Mouse (Mus musculus) midbrain, embryonic 14.5 days (tissue): ENCODE data around the gene Ldb3. TPM values are rescaled to one million over a fixed set of nuclear protein-coding genes. Genes with fewer than 3 reads are reported as not detected.

Experiments
- ATAC-seq: fragments of 200-750 bp; cut with Nextera tagmentation; 2 replicates; pipeline ENCODE4 v1.8.0; 2017; ENCODE audit warnings: moderate number of reproducible peaks, moderate library complexity; ENCODE audit not compliant: low FRiP score, low TSS enrichment
- DNase-seq: peaks from one replicate; pipeline ENCODE4 v3.0.0-alpha.2; 2015
- H3K27ac ChIP-seq: fragments of 300-500 bp; sonication (generic); replicated peaks from 2 replicates; pipeline ENCODE4 v1.5.1; 2014; ENCODE audit warnings: mild to moderate bottlenecking, low read depth, low read length, moderate library complexity
- H3K27me3 ChIP-seq: fragments of 300-500 bp; sonication (generic); 2 replicates; pipeline ENCODE4 v1.6.1; 2014; ENCODE audit warnings: low read length, control low read depth, mixed read lengths; ENCODE audit not compliant: control insufficient read depth, insufficient read depth
- H3K36me3 ChIP-seq: fragments of 300-500 bp; sonication (generic); 2 replicates; pipeline ENCODE4 v1.6.1; 2014; ENCODE audit warnings: low read length, control low read depth; ENCODE audit not compliant: control insufficient read depth, insufficient read depth
- H3K4me1 ChIP-seq: fragments of 300-500 bp; sonication (generic); 2 replicates; pipeline ENCODE4 v1.6.1; 2014; ENCODE audit warnings: mild to moderate bottlenecking, antibody characterized with exemption, low read length, control low read depth; ENCODE audit not compliant: control insufficient read depth, insufficient read depth
- H3K4me2 ChIP-seq: fragments of 300-500 bp; sonication (generic); 2 replicates; pipeline ENCODE4 v1.6.1; 2014; ENCODE audit warnings: mild to moderate bottlenecking, low read length, moderate library complexity
- H3K4me3 ChIP-seq: fragments of 300-500 bp; sonication (generic); replicated peaks from 2 replicates; pipeline ENCODE4 v1.5.1; 2014; ENCODE audit warnings: low read depth, low read length
- H3K9ac ChIP-seq: fragments of 300-500 bp; sonication (generic); replicated peaks from 2 replicates; pipeline ENCODE4 v1.6.1; 2014; ENCODE audit warnings: mild to moderate bottlenecking, low read length, moderate library complexity
- H3K9me3 ChIP-seq: fragments of 300-500 bp; sonication (generic); 2 replicates; pipeline ENCODE4 v1.6.1; 2016; ENCODE audit warnings: low read length, control low read depth, mixed read lengths; ENCODE audit not compliant: control insufficient read depth
- WGBS: fragments of 180-500 bp; shearing (Covaris S2); extraction: QIAGEN DNeasy Blood & Tissue Kit; methylation state at CpG from one replicate; pipeline ENCODE4 v1.1.7; 2014; 5-methylcytosine and 5-hydroxymethylcytosine counted together
- polyA plus RNA-seq: library from polyadenylated mRNA; unstranded; fragments of >200 nt; fragmentation: Nextera tagmentation; extraction: Ambion mirVana; gene quantifications from 2 replicates; pipeline ENCODE4 v1.2.1, GENCODE M21; 2014

Gene Ldb3
- polyA plus RNA-seq: 0.50 and 0.76 TPM in 2 replicates

- Histone ChIP-seq H3K9me3 (no peaks in the 10 kb centered on the region), H3K9ac (no peak within 1 kb of the TSS), H3K4me1 (no peaks in the 10 kb centered on the region), H3K27me3 (no peaks in the 10 kb centered on the region), H3K36me3 (no peaks in the 10 kb centered on the region), H3K4me2 (no peak within 1 kb of the TSS), H3K4me3 (no peak within 1 kb of the TSS), H3K27ac (no peak within 1 kb of the TSS)
- no peak for DNase-seq
- 78% methylated on average over 8 of the region's 8 CpGs for WGBS
- ATAC-seq: 0 out of 2 replicates have a peak, but pooled peaks have one; percentile 25
These were observed at the start of gene Ldb3 for GRCm38 (mm10) chr14:34588498-34588897. Ldb3 (minus strand) TSS chr14:34588682.

DNA sequence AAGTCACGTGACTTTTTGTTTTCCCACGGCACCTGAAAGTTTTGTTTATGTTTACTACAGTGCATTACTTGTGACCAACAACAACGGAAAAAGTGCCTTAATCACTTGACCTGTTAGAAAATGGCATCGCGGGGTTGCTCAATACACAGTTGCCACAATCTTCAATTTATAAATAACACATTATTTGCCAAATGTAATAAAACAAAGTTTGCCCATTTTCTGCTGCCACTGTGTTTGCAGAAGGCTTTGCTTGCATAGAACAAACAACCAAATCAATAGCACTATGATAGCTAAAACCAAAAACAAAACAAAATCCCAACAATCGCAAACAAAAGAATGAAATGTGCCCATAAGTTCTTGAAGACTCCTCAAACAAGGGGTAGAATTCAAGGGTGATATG lies 47.2 kb upstream of the Ldb3 start:
- no peak overlapping the region for H3K4me2 ChIP-seq
- no peak overlapping the region for H3K9ac ChIP-seq
- ATAC-seq: no peak
- H3K9me3 ChIP-seq: no peaks in the 10 kb centered on the region
- H3K27ac ChIP-seq: no peak overlapping the region
- H3K36me3 ChIP-seq: no peaks in the 10 kb centered on the region
- 88% methylated on average over 6 of the region's 6 CpGs for WGBS
- H3K4me1 ChIP-seq: no peaks in the 10 kb centered on the region
- H3K27me3 ChIP-seq: no peaks in the 10 kb centered on the region
- no peak for DNase-seq
- no peak overlapping the region for H3K4me3 ChIP-seq

DNA sequence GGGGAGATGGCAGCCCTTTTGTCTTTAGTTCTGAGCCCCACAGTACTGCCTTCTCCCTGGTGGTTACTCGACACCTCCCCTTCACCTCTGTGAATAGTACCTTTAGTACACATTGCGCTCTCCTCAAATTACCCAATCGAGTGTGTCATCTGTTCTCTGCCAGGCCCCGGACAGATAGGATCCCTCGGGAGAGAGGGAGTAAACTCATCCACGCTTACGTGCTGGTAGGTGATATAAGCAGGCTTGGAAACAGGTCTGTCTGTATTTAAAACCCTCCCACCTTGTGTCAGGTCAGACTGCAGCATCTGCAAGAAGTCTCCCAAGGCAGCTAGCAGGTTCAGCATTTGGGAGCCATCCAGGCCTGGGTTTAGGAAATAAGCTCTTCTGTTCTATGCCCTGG lies 46.7 kb upstream of the Ldb3 start:
- Histone ChIP-seq H3K27me3 (no peaks in the 10 kb centered on the region), H3K4me2 (no peak overlapping the region), H3K9me3 (no peaks in the 10 kb centered on the region), H3K4me3 (no peak overlapping the region), H3K27ac (no peak overlapping the region), H3K4me1 (no peaks in the 10 kb centered on the region), H3K36me3 (no peaks in the 10 kb centered on the region), H3K9ac (no peak overlapping the region)
- no peak for DNase-seq
- no peak for ATAC-seq
- WGBS: 57% methylated on average over 7 of the region's 7 CpGs

DNA sequence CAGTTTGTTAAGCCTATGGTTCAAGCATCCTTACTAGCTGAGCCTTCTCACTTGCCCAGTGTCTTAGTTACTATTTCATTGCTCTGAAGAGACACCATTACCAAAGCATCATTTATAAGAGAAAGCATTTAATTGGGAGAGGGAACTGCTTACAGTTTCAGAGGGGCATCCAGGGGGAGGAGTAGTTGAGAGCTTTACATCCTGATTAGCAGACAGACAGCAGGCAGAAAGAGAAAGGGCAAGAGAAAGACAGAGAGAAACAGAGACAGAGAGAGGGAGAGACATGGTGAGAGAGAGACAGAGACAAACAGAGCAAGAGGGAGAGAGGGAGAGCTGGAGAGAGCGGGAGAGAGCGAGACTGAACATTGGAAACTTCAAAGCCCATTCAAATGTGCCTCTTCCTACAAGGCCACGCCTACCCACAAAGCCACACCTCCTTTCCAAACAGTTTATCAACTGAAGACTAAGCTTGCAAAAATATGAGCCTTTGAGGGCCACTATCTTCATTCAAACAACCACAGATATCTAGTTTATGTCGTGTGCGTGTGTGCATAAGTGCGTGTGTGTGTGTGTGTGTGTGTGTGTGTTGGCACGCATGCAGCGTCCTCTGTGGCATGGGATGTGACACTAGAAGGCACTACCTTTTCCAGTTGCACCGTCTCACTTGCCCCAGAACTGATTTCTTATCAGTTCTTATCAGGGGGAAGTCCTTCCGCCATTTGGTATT lies 44.4 kb upstream of the Ldb3 start:
- no peaks in the 10 kb centered on the region for H3K9me3 ChIP-seq
- H3K27ac ChIP-seq: no peak overlapping the region
- no peak overlapping the region for H3K9ac ChIP-seq
- H3K4me2 ChIP-seq: no peak overlapping the region
- 82% methylated on average over 10 of the region's 10 CpGs for WGBS
- no peak for DNase-seq
- no peaks in the 10 kb centered on the region for H3K27me3 ChIP-seq
- no peaks in the 10 kb centered on the region for H3K36me3 ChIP-seq
- ATAC-seq: no peak
- no peaks in the 10 kb centered on the region for H3K4me1 ChIP-seq
- no peak overlapping the region for H3K4me3 ChIP-seq

DNA sequence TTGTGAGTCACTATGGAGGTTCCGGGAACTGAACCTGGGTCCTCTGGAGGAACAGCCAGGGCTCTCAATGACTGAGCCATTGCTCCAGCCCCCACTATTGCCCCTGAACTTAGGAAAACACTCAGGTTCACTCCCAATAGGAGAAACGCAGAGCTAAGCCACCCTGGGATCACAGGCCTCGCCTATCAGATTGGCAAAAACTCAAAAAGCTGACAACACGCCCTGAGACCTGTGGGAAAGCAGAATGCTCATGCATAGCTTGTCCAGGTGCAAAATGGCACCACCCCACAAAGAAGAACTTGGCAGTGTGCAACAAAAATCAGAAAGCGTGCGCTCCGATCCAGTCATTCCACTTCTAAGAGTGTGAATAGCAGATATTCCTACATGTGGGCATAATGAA lies 38.3 kb upstream of the Ldb3 start:
- DNase-seq (no peak), ATAC-seq (no peak)
- no peak overlapping the region for H3K27ac ChIP-seq
- no peak overlapping the region for H3K4me2 ChIP-seq
- no peaks in the 10 kb centered on the region for H3K9me3 ChIP-seq
- no peaks in the 10 kb centered on the region for H3K36me3 ChIP-seq
- no peak overlapping the region for H3K9ac ChIP-seq
- H3K4me3 ChIP-seq: no peak overlapping the region
- WGBS: 90% methylated on average over 7 of the region's 7 CpGs
- H3K27me3 ChIP-seq: no peaks in the 10 kb centered on the region
- no peaks in the 10 kb centered on the region for H3K4me1 ChIP-seq

- H3K36me3 ChIP-seq: no peaks in the 10 kb centered on the region
- no peaks in the 10 kb centered on the region for H3K4me1 ChIP-seq
- H3K27me3 ChIP-seq: no peaks in the 10 kb centered on the region
- no peak for ATAC-seq
- H3K4me3 ChIP-seq: no peak overlapping the region
- 86% methylated on average over 16 of the region's 16 CpGs for WGBS
- no peak overlapping the region for H3K9ac ChIP-seq
- DNase-seq: no peak
- H3K4me2 ChIP-seq: no peak overlapping the region
- no peaks in the 10 kb centered on the region for H3K9me3 ChIP-seq
- no peak overlapping the region for H3K27ac ChIP-seq
These were observed 35.2 kb upstream of the Ldb3 start for GRCm38 (mm10) chr14:34623531-34624210.

DNA sequence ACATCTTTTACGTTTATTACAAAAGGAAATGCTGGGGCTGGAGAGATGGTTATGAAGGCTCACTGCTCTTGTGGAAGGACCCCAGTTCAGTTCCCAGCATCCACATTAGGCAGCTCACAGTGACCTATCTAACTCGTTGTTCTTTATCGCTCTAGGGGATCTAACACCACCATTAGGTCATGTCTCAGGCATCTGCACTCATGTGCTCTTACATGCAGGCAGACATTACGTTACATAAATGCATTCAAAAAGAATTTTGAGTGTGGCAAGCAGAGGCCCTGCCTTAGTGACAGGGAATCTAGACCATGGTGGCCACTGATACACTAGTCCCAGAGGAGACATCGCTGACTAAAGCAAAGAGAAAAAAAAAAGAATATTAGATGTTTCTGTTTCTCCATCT lies 34.6 kb upstream of the Ldb3 start:
- Histone ChIP-seq H3K27ac (no peak overlapping the region), H3K4me3 (no peak overlapping the region), H3K4me1 (no peaks in the 10 kb centered on the region), H3K9ac (no peak overlapping the region), H3K36me3 (no peaks in the 10 kb centered on the region), H3K9me3 (no peaks in the 10 kb centered on the region), H3K4me2 (no peak overlapping the region), H3K27me3 (no peaks in the 10 kb centered on the region)
- ATAC-seq (no peak), DNase-seq (no peak)
- 91% methylated on average over 5 of the region's 5 CpGs for WGBS

DNA sequence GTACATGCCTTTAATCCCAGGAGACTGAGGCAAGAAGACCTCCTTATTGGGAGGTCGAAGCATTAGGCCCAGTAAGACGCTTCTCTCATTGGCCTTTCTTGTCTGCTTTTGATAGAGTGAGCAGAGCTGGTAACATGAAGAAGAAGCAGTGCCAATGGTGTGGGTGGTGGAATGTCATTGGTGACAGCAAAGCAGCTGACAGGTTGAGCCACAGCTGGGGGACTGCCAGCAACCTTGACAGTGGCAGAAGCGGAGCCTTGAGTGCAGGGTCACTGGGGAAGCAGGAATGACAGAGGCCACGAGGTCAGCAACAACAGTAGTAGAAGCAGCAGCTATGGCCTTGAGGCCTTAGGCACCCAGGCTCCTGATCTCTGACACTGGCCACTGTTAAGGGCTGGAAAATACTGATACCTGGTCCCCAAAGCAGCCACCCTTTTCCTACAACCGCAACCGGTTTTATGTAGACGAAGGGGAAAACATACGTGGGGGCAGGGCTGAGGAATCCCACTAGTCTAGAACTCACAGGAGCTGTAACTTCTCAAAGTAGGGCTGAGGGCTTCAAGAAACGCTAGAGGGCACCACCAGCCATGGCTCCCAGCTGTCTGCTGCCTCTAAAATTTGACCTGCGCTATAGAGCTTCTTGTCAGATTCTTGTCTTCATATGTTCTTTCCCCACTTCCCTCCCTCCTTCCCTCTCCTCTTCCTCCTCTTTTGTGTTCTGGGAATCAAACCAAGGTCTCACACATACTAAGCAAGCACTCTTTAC lies 32.3 kb upstream of the Ldb3 start:
- ATAC-seq (no peak), DNase-seq (peak; percentile 55)
- 40% methylated on average over 10 of the region's 10 CpGs for WGBS
- H3K9me3 ChIP-seq: no peaks in the 10 kb centered on the region
- H3K9ac ChIP-seq: no peak overlapping the region
- H3K27me3 ChIP-seq: 0 out of 2 replicates have a peak, but pooled peaks cover 4% of the 10 kb centered on the region
- H3K36me3 ChIP-seq: no peaks in the 10 kb centered on the region
- no peak overlapping the region for H3K4me3 ChIP-seq
- H3K4me1 ChIP-seq: no peaks in the 10 kb centered on the region
- no peak overlapping the region for H3K4me2 ChIP-seq
- H3K27ac ChIP-seq: no peak overlapping the region
